In genomic region chr12:80816380-80817086, GRCm38 (mm10) we compare ENCODE assay signal across 8 mouse cellular contexts. TPM values are rescaled to one million over a fixed set of nuclear protein-coding genes. Genes with fewer than 3 reads are reported as not detected.
A peak's percentile ranks its signal among the peaks of the same experiment; 100 is the strongest.
DNase-seq lines count a peak whose midpoint lies in the region; ATAC-seq lines count a peak whose summit lies in the region.

No protein-coding gene starts in this region.

- H3K9me3 ChIP-seq in heart, embryonic 10.5 days = no peaks in the 10 kb centered on the region
- no peaks in the 10 kb centered on the region for H3K9me3 ChIP-seq in liver, embryonic 16.5 days (replicated peaks; ENCODE audit: control insufficient read depth, low read length)
- no peaks in the 10 kb centered on the region for H3K9me3 ChIP-seq in stomach, embryonic 15.5 days

- intact Hi-C loops in left cerebral cortex, postnatal 10 days (cut with DNase I) = no loop called here

- H3K36me3 ChIP-seq in heart, embryonic 10.5 days = no peaks in the 10 kb centered on the region
- no peaks in the 10 kb centered on the region for H3K36me3 ChIP-seq in liver, embryonic 16.5 days (ENCODE audit: control insufficient read depth, insufficient read depth)
- H3K36me3 ChIP-seq in stomach, embryonic 15.5 days = no peaks in the 10 kb centered on the region

- WGBS in heart, embryonic 10.5 days = 66% methylated on average over 1 of the region's 1 CpGs
- WGBS in liver, embryonic 16.5 days (ENCODE audit: insufficient replicate concordance) = 77% methylated on average over 1 of the region's 1 CpGs
- 50% methylated on average over 1 of the region's 1 CpGs for WGBS in stomach, embryonic 15.5 days

- H3K27me3 ChIP-seq in heart, embryonic 10.5 days (ENCODE audit: insufficient read depth, poor library complexity, severe bottlenecking) = no peaks in the 10 kb centered on the region
- H3K27me3 ChIP-seq in liver, embryonic 16.5 days (ENCODE audit: control insufficient read depth, insufficient read depth, low read depth, low read length) = no peaks in the 10 kb centered on the region
- H3K27me3 ChIP-seq in stomach, embryonic 15.5 days (replicated peaks) = no peaks in the 10 kb centered on the region

- H3K4me3 ChIP-seq in heart, embryonic 10.5 days = no peak overlapping the region
- no peak overlapping the region for H3K4me3 ChIP-seq in liver, embryonic 16.5 days (ENCODE audit: low read depth, low read length)
- H3K4me3 ChIP-seq in stomach, embryonic 15.5 days (replicated peaks) = no peak overlapping the region

- H3K4me2 ChIP-seq in liver, embryonic 16.5 days (ENCODE audit: low read depth, low read length) = no peak overlapping the region
- no peak overlapping the region for H3K4me2 ChIP-seq in stomach, embryonic 15.5 days

- ATAC-seq in CD4-positive, CD25-positive, alpha-beta regulatory T cell, adult 4 months = peak; percentile 63
- no peak for ATAC-seq in liver, embryonic 16.5 days (ENCODE audit: low read depth)
- ATAC-seq in stomach, embryonic 15.5 days (ENCODE audit: insufficient read depth, low FRiP score, low read depth) = no peak

- H3K9ac ChIP-seq in liver, embryonic 16.5 days (ENCODE audit: low read depth, low read length) = no peak overlapping the region
- no peak overlapping the region for H3K9ac ChIP-seq in stomach, embryonic 15.5 days

- peaks cover 76% of the 10 kb centered on the region for H3K4me1 ChIP-seq in heart, embryonic 10.5 days
- H3K4me1 ChIP-seq in liver, embryonic 16.5 days (ENCODE audit: control insufficient read depth, low read depth, low read length) = peaks cover 80% of the 10 kb centered on the region
- H3K4me1 ChIP-seq in stomach, embryonic 15.5 days = peaks cover 19% of the 10 kb centered on the region

- no peak for DNase-seq in heart, embryonic 10.5 days (ENCODE audit: low spot score)
- DNase-seq in heart, adult 18-20 months = no peak
- peak; percentile 36 for DNase-seq in embryo, embryonic 10.5 days (ENCODE audit: low spot score)
- DNase-seq in left cerebral cortex, postnatal 10 days (ENCODE audit: extremely low spot score in 1 of 2, low spot score in 2 of 2) = no peak
- no peak for DNase-seq in testis, postnatal 14 days (ENCODE audit: low spot score)

- H3K27ac ChIP-seq in heart, embryonic 10.5 days = peak overlapping the region; percentile 26; the same call in 1 of the 2 replicates
- H3K27ac ChIP-seq in liver, embryonic 16.5 days (ENCODE audit: low read length) = peak overlapping the region; percentile 5
- peak overlapping the region; percentile 24; the same call in 1 of the 2 replicates for H3K27ac ChIP-seq in stomach, embryonic 15.5 days

RNA-seq across cellular contexts. Expression of gene Susd6, which starts 26.2 kb away (rescaled TPM):
- 14.9 and 16.5 TPM in 2 replicates for polyA plus RNA-seq in heart, embryonic 10.5 days (2016; fragmentation: Nextera tagmentation; extraction: Ambion mirVana)
- 10 to 100 TPM; 68.3 to 71.9 TPM for total RNA-seq in heart, adult 18-20 months (2021)
- 10 to 100 TPM; 23.1 to 29.8 TPM for polyA plus RNA-seq in CD4-positive, CD25-positive, alpha-beta regulatory T cell, adult 4 months (2017; shearing (Covaris generic))
- polyA plus RNA-seq in liver, embryonic 16.5 days (2015; fragmentation: Nextera tagmentation; extraction: Ambion mirVana) = 14.6 and 15.2 TPM in 2 replicates
- 17.5 and 19.2 TPM in 2 replicates for polyA plus RNA-seq in stomach, embryonic 15.5 days (2015; fragmentation: Nextera tagmentation; extraction: Ambion mirVana)
- 10 to 100 TPM; 23.8 to 24.0 TPM for total RNA-seq in left cerebral cortex, postnatal 10 days (2021)

RNA-seq across cellular contexts. Expression of gene Ccdc177, which starts 56.0 kb away (rescaled TPM):
- 0.03 TPM in 1 of 2 replicates, not detected in the other for polyA plus RNA-seq in heart, embryonic 10.5 days (2016; fragmentation: Nextera tagmentation; extraction: Ambion mirVana)
- total RNA-seq in heart, adult 18-20 months (2021) = under 1 TPM in 1 of 2 experiments, not detected in 1; 0.05 TPM
- not detected for polyA plus RNA-seq in CD4-positive, CD25-positive, alpha-beta regulatory T cell, adult 4 months (2017; shearing (Covaris generic))
- not detected in 2 replicates for polyA plus RNA-seq in liver, embryonic 16.5 days (2015; fragmentation: Nextera tagmentation; extraction: Ambion mirVana)
- 0.17 and 0.18 TPM in 2 replicates for polyA plus RNA-seq in stomach, embryonic 15.5 days (2015; fragmentation: Nextera tagmentation; extraction: Ambion mirVana)
- 10 to 100 TPM; 18.6 to 18.8 TPM for total RNA-seq in left cerebral cortex, postnatal 10 days (2021)
